Mouse (Mus musculus) left cerebral cortex, adult 2 months (tissue): ENCODE data around the gene Scn1b. TPM values are rescaled to one million over a fixed set of nuclear protein-coding genes. Genes with fewer than 3 reads are reported as not detected.

Experiments
- DNase-seq, 2 experiments: peaks; one replicate each; pipeline ENCODE4 v3.0.0; 2021 to 2022; ENCODE audit warnings: low spot score in 2 of 2, mixed read lengths in 1 of 2; ENCODE audit errors: extremely low spot score in 1 of 2
- H3K27ac ChIP-seq: fragments of 200-600 bp; 2 replicates; pipeline ENCODE4 v1.8.1; 2022
- H3K4me3 ChIP-seq: fragments of 200-600 bp; 2 replicates; pipeline ENCODE4 v1.8.1; 2022
- CTCF ChIP-seq: fragments of 200-600 bp; IDR thresholded peaks from 2 replicates; pipeline ENCODE4 v1.8.1; 2022; ENCODE audit warnings: antibody characterized with exemption, mild to moderate bottlenecking, moderate library complexity
- intact Hi-C: fragments of 180-260 bp; cut with DNase I; formaldehyde crosslinking; loops from one replicate; pipeline ENCODE4 v1.15.1; 2025
- total RNA-seq, 2 experiments: library from RNA; stranded (reverse); gene quantifications; 2 replicates each; pipeline ENCODE4 v1.2.3; 2021

Gene Scn1b
- total RNA-seq, 2 experiments from 2014 or later, result 737 to 759 TPM

DNA sequence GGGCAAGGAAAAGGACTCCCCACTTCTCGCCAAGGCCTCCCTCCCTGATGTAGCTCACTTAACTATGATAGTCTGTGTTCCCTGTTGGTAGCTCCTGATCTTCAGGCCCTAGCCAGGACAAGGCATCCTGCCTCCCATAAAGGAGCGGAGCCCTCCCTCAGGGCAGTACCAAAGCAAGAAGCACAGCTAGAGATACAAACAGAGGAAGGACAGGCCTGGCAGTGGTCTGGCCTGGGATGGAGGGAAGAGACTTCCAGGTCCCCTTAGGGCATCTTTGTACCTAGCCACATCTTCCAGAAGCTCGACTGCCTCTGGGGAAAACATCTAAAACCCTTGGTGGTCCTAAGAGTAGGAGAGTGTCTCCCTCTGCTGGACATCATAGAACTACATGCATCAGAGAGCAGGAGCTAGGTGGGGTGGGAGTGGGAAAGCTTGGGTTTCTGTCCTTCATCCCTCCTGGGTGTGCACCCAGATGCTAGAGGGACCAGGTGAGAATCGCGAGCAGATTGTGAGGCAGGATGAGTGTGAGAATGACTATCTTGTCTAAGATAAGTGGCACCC lies 48.8 kb downstream of the Scn1b start:
- H3K27ac ChIP-seq, result peak overlapping the region; percentile 76
- DNase-seq, result peak; percentile 48 to 58
- H3K4me3 ChIP-seq, result no peak overlapping the region
- TF ChIP-seq CTCF, result peak; percentile 81
- intact Hi-C loops, result loop anchor here (1.0 to 10.0 kb wide), 3 partner anchors 19 to 343 kb away; partner anchors contain the start of gene Lgi4

DNA sequence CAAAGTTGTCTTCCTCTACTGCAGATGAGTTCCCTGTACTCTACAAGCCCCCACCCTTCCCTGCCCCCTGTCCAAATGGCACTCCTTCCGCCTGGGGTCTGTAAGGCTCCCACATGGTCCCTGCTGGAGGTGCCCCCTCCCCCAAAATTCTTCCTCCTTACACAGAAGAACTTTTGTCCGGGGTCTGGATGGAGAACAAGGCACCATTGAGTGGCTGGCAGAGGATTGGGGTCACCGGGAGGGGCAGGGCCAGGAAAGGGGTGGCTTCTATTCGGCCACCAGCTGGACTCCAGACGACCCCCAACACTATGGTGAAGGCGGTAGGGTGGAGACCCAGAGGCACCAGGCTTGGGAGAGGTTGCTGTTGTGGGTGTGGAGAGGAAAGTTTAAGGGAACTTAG lies 49.3 kb downstream of the Scn1b start:
- peak; percentile 26 to 56 for DNase-seq
- intact Hi-C loops, result loop anchor here (5.0 to 10.0 kb wide), 2 partner anchors 205 to 343 kb away; no protein-coding TSS in a partner anchor
- Histone ChIP-seq H3K27ac (peak overlapping the region; percentile 76), H3K4me3 (no peak overlapping the region)
- no peak for TF ChIP-seq CTCF

DNA sequence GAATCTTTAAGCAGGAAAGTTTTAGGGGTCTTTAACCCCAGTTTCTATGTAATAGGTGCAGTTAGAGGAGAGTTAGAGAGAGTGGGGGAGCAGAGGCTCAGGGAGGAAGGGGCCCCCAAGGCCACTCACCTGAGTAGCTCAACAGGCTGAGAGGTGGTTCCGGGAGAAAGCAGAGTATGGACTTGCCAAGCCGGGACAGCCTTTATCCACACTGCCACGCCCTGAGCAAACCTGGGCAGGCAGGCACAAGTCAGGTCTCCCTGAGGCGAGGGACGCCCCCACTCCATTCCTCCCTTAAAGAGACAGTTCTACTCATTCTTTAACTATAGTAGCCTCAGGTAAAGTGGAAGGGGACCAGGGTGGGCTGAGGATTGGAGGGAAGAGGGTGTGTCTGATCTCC lies 50.3 kb downstream of the Scn1b start, which contains the start of gene Fxyd3:
Gene Fxyd3, minus strand, starts transcription at position 213 of the 400 bp plus-strand sequence.
- DNase-seq, result no peak
- Histone ChIP-seq H3K4me3 (no peak within 1 kb of the TSS), H3K27ac (peak within 1 kb of the TSS; percentile 76)
- no peak for TF ChIP-seq CTCF
- intact Hi-C loops, result loop anchor here (5.0 to 10.0 kb wide), 2 partner anchors 204 to 342 kb away; no protein-coding TSS in a partner anchor

DNA sequence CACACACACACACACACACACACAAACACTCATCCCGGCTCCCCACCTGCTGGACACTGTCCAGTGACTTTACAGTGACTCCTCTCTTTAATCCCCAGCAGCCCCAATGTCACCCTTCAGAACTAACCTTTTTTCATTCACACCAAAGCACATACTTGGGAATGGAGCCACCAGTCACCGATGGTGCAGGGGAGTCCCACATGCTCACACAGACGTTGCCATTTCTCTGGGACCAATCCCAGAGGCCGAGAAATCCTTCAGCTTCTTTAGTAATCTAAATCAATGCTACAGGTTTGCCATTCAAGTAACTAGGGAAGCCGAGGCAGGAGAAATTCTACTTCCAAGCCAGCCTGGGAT lies 52.1 kb downstream of the Scn1b start:
- no peak for DNase-seq
- intact Hi-C loops, result loop anchor here (5.0 to 10.0 kb wide), 2 partner anchors 202 to 340 kb away; no protein-coding TSS in a partner anchor
- TF ChIP-seq CTCF, result no peak
- H3K27ac ChIP-seq, result no peak overlapping the region
- H3K4me3 ChIP-seq, result no peak overlapping the region

DNA sequence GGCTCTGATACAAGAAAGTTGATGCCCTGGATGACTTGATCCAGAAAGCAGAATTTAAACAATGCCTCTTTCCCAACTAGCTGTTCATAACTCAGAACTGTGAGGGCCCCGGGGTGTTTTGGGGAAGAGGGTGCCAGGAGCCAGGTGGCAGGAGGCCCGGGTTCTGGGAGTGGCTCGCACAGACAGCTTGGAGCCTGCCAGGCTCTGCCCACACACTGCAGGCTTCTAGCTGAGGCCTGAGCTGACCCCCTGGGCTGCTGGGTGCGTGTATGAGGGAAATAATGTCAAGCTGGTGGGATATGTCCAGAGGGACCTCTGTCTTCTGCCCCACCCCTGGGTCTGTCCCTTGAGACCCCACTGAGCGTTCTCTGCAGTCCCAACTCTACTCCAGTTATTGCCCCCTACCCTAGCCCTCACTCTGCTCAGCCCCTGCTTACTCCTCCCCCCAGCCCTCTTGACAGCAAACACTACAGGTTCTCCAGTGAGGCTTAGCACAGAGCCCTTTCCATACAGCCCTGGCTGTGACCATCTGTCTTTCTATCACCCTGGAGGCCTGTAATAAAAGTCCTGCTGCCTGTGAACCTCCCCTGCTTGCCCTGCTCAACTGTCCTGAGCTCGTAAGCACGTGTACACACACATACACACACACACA lies 52.6 kb downstream of the Scn1b start:
- intact Hi-C loops, result loop anchor here (10.0 kb wide), 1 partner anchor 339 kb away; no protein-coding TSS in a partner anchor
- Histone ChIP-seq H3K4me3 (no peak overlapping the region), H3K27ac (peak overlapping the region; percentile 45; the same call in 1 of the 2 replicates)
- peak in 1 of 2 experiments; percentile 39 for DNase-seq
- no peak for TF ChIP-seq CTCF

DNA sequence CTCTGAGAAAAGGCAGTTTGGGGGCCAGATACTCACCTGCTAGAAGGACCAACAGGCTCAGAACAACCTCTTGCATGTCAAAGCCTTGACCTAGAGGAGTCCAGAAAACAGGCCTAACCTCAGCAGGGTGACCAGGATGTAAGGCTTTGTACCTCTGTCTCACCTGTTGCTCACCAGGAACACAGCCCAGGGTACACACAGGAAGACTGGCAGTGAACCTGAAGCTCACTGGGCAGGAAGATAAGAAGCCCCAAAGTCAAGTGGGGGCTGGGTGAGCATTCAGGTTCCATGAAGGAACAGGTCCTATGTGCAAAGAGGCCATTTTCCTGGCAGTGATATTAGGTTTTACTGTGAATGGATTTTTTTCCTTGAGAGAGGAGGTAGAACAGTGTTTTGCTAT lies 53.3 kb downstream of the Scn1b start:
- TF ChIP-seq CTCF, result no peak
- no peak for DNase-seq
- intact Hi-C loops, result loop anchor here (10.0 kb wide), 1 partner anchor 339 kb away; no protein-coding TSS in a partner anchor
- Histone ChIP-seq H3K4me3 (no peak overlapping the region), H3K27ac (no peak overlapping the region)

DNA sequence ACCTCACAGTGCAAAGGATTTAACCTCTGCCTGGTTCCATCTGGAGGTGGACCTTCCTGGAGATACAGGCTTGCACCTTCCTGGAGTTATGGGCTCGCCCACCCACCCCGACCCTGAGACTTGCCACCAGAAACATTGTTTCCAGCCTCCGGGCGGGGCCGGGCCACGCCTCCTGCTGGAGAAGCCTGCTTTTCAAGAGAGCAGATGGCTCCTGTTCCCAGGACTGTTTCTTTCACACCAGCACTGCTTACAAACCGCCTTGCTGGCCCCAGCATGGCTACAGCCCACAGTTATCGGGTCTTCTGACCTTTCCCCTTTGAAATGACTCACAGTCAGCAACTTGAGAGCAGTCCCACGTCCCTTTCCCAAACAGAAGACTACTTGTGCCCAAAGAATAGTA lies 54.5 kb downstream of the Scn1b start:
- DNase-seq, result no peak
- intact Hi-C loops, result loop anchor here (10.0 kb wide), 1 partner anchor 338 kb away; no protein-coding TSS in a partner anchor
- no peak for TF ChIP-seq CTCF
- no peak overlapping the region for H3K27ac ChIP-seq
- no peak overlapping the region for H3K4me3 ChIP-seq

DNA sequence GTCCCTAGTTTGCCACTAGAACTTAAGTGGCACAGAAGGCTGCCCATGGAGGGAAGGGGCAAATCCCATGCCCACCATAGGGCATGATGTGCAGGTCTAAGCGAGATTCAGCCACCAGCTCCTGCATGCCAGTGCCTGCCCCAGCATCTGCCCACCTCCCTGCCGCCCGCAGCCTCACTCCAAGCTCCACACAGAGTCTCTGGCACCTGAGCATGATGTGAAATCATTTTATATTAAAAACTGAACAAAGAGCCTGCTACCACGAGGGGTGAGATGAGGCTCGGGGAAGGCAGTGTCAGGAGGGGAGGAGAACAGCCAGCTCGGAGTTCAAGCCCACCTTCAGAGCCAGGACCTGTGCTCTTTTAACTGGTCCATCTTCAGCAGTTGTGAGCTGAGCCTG lies 56.5 kb downstream of the Scn1b start:
- no peak for TF ChIP-seq CTCF
- no peak for DNase-seq

DNA sequence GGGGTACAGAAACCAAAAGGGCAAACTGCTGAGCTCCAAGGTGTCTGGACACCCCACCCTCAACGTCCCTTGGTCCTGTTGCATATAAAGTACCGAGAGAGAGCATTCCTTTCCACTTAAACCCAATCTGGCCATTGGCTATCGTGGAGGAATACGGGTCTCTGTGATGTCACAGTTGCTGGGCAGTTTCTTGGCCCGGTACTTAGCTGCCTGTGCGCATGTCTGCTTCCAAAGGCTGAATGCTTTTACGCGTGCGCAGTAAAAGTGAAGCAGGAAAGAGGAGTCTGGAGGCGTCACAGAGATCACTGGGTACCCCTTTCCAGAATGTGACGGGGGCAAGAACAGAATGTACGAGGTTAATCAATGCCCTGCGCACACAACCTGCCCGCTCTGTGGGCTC lies 57.3 kb downstream of the Scn1b start:
- TF ChIP-seq CTCF, result no peak
- intact Hi-C loops, result no loop called here
- no peak for DNase-seq
- Histone ChIP-seq H3K4me3 (no peak overlapping the region), H3K27ac (no peak overlapping the region)

More for the DNA sequence above, 56.5 kb downstream of the Scn1b start:
- Histone ChIP-seq H3K27ac (no peak overlapping the region), H3K4me3 (no peak overlapping the region)
- intact Hi-C loops, result loop anchor here (10.0 kb wide), 1 partner anchor 336 kb away; no protein-coding TSS in a partner anchor

DNA sequence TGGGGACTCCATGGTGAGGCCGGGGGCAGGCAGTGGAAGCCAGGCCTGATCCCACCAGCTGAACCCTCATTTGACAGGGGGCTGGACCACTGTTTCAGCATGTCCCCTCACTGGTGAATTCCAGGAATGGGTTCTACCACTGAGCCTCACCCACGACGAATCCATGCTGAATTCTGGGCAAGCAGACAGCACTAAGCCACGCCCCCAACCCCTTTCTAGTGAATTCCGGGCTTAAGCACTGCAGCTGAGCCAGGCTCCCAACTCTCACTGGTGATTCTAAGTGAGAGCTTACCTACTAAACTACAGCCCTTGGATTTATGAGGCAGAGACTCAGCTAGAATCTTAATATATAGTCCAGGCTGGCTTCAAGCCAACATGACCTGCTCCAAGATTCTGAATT lies 59.0 kb downstream of the Scn1b start:
- no peak overlapping the region for H3K27ac ChIP-seq
- H3K4me3 ChIP-seq, result no peak overlapping the region
- DNase-seq, result peak in 1 of 2 experiments; percentile 18
- intact Hi-C loops, result no loop called here
- TF ChIP-seq CTCF, result no peak

Other genes with a start within 250 kb of the Scn1b start
- gene Cd22, start 246.7 kb downstream of the Scn1b start, total RNA-seq, result not detected
- gene Mag, start 212.1 kb downstream of the Scn1b start, total RNA-seq, result 10 to 100 TPM; 91.1 to 93.1 TPM
- not detected for gene Hamp2, start 202.3 kb downstream of the Scn1b start, total RNA-seq
- not detected for gene Hamp, start 183.0 kb downstream of the Scn1b start, total RNA-seq
- gene Usf2, start 170.2 kb downstream of the Scn1b start, total RNA-seq, result 100 to 1,000 TPM; 131 to 134 TPM
- 10 to 100 TPM; 10.1 to 10.2 TPM for gene Lsr, start 153.5 kb downstream of the Scn1b start, total RNA-seq
- gene Fam187b, start 153.2 kb downstream of the Scn1b start, total RNA-seq, result under 1 TPM; 0.23 to 0.38 TPM
- gene Fxyd5, start 84.5 kb downstream of the Scn1b start, total RNA-seq, result 10 to 100 TPM; 34.1 to 39.0 TPM
- 100 to 1,000 TPM; 174 to 184 TPM for gene Fxyd7, start 75.5 kb downstream of the Scn1b start, total RNA-seq
- 10 to 100 TPM; 72.8 to 79.1 TPM for gene Fxyd1, start 69.8 kb downstream of the Scn1b start, total RNA-seq
- 10 to 100 TPM; 28.9 to 34.1 TPM for gene Lgi4, start 67.7 kb downstream of the Scn1b start, total RNA-seq
- gene Fxyd3, start 50.3 kb downstream of the Scn1b start, total RNA-seq, result not detected
- 1 to 10 TPM; 2.5 to 8.3 TPM for gene Hpn, start 11.7 kb downstream of the Scn1b start, total RNA-seq
- 100 to 1,000 TPM; 107 to 118 TPM for gene Gramd1a, start 28.9 kb upstream of the Scn1b start, total RNA-seq
- gene Scgb2b2, start 163.5 kb upstream of the Scn1b start, total RNA-seq, result not detected
- gene Scgb1b2, start 164.8 kb upstream of the Scn1b start, total RNA-seq, result not detected
- not detected for gene Scgb2b3, start 235.1 kb upstream of the Scn1b start, total RNA-seq
- gene Scgb1b3, start 248.6 kb upstream of the Scn1b start, total RNA-seq, result not detected